In the genomic region with DNA sequence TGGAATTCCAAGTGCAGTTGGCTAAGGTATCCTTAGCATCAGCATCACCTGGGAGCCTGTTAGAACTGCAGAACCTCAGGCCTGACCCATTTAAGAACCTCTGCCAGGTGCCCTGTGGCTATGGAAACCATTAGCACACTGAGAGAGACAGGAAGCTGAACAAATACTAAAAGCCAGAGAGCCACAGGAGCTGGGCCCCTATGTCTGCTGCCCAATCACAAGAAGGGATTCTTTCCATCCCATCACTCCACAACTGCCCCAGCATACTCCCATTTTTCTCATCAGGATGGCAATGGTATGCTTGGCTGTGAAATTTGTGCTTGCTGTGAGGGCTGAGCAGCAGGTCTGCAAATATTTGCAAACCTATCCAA, we compare ENCODE assay signal across 11 mouse cellular contexts.
DNase-seq lines count a peak whose midpoint lies in the region; ATAC-seq lines count a peak whose summit lies in the region.
"Had no signal": no experiment of that assay in that cellular context is flagged by ENCODE, and none has a peak within 500 bp of the region (broad histone marks: within the 10 kb centered on the region; RNA-seq: fewer than 3 reads in every experiment).

No protein-coding gene starts in this region.

- peaks cover 11% of the 10 kb centered on the region; the same call in 1 of the 2 replicates for H3K4me1 ChIP-seq in lung, embryonic 16.5 days (replicated peaks; ENCODE audit: control insufficient read depth, insufficient read depth, low read length)
- H3K4me1 ChIP-seq in hindbrain, embryonic 14.5 days (replicated peaks; ENCODE audit: control insufficient read depth, insufficient read depth, low read length): no peaks in the 10 kb centered on the region
- 0 out of 2 replicates have a peak, but pooled peaks cover 6% of the 10 kb centered on the region for H3K4me1 ChIP-seq in midbrain, embryonic 15.5 days
- H3K4me1 ChIP-seq: liver, embryonic 15.5 days had no signal

- ATAC-seq in lung, embryonic 16.5 days (ENCODE audit: low read depth): no peak
- ATAC-seq in hindbrain, embryonic 14.5 days (ENCODE audit: low FRiP score): no peak
- no peak; the same call in 1 of the 2 replicates for ATAC-seq in midbrain, embryonic 15.5 days (replicated peaks)

- H3K36me3 ChIP-seq in lung, embryonic 16.5 days (ENCODE audit: control insufficient read depth, insufficient read depth, low read length): no peaks in the 10 kb centered on the region
- no peaks in the 10 kb centered on the region for H3K36me3 ChIP-seq in hindbrain, embryonic 14.5 days (replicated peaks; ENCODE audit: control insufficient read depth, insufficient read depth)
- no peaks in the 10 kb centered on the region for H3K36me3 ChIP-seq in midbrain, embryonic 15.5 days (replicated peaks)
- H3K36me3 ChIP-seq: heart, embryonic 12.5 days; liver, embryonic 15.5 days had no signal

- H3K27me3 ChIP-seq in lung, embryonic 16.5 days (ENCODE audit: control insufficient read depth, insufficient read depth, low read depth, low read length): peaks cover 3% of the 10 kb centered on the region; the same call in 1 of the 2 replicates
- peaks cover 40% of the 10 kb centered on the region for H3K27me3 ChIP-seq in hindbrain, embryonic 14.5 days (ENCODE audit: control insufficient read depth, insufficient read depth, low read length)
- H3K27me3 ChIP-seq in midbrain, embryonic 15.5 days (replicated peaks): peaks cover 13% of the 10 kb centered on the region; the same call in 1 of the 2 replicates

- peak overlapping the region; percentile 69 for H3K27ac ChIP-seq in lung, embryonic 16.5 days (ENCODE audit: low read length)
- H3K27ac ChIP-seq in hindbrain, embryonic 14.5 days: 0 out of 2 replicates have a peak overlapping the region, but pooled peaks have one; percentile 20
- H3K27ac ChIP-seq in midbrain, embryonic 15.5 days: peak overlapping the region; percentile 47; the same call in 1 of the 2 replicates
- H3K27ac ChIP-seq: liver, embryonic 15.5 days had no signal

- H3K4me2 ChIP-seq in lung, embryonic 16.5 days (ENCODE audit: low read depth, low read length): no peak overlapping the region
- H3K4me2 ChIP-seq in hindbrain, embryonic 14.5 days (replicated peaks): no peak overlapping the region
- H3K4me2 ChIP-seq in midbrain, embryonic 15.5 days: peak overlapping the region; percentile 24; the same call in 1 of the 2 replicates
- H3K4me2 ChIP-seq: liver, embryonic 15.5 days had no signal

- DNase-seq in cerebellum, postnatal 25 days: peak; percentile 13 to 20
- DNase-seq in cerebellum, adult 18-20 months: no peak
- DNase-seq in lung, postnatal 36 days: no peak
- DNase-seq in hindbrain, embryonic 14.5 days (ENCODE audit: low spot score): no peak
- no peak for DNase-seq in adrenal gland, adult 8-10 months
- DNase-seq in frontal cortex, postnatal 14 days (ENCODE audit: low spot score in 2 of 2): no peak
- DNase-seq: layer of hippocampus, postnatal 36 days had no signal

- H3K9me3 ChIP-seq in lung, embryonic 16.5 days (ENCODE audit: control insufficient read depth, low read length): no peaks in the 10 kb centered on the region
- no peaks in the 10 kb centered on the region for H3K9me3 ChIP-seq in hindbrain, embryonic 14.5 days (ENCODE audit: control insufficient read depth, low read length)
- no peaks in the 10 kb centered on the region for H3K9me3 ChIP-seq in midbrain, embryonic 15.5 days
- H3K9me3 ChIP-seq: heart, embryonic 12.5 days; liver, embryonic 15.5 days had no signal

- H3K4me3 ChIP-seq in lung, embryonic 16.5 days (ENCODE audit: low read length): no peak overlapping the region
- no peak overlapping the region for H3K4me3 ChIP-seq in hindbrain, embryonic 14.5 days (replicated peaks; ENCODE audit: low read length)
- H3K4me3 ChIP-seq in midbrain, embryonic 15.5 days: no peak overlapping the region
- H3K4me3 ChIP-seq: heart, embryonic 12.5 days; liver, embryonic 15.5 days had no signal

- no peak overlapping the region for H3K9ac ChIP-seq in lung, embryonic 16.5 days (ENCODE audit: low read length)
- no peak overlapping the region for H3K9ac ChIP-seq in hindbrain, embryonic 14.5 days
- H3K9ac ChIP-seq in midbrain, embryonic 15.5 days: no peak overlapping the region
- H3K9ac ChIP-seq: heart, embryonic 12.5 days; liver, embryonic 15.5 days had no signal

Comparison
In these comparisons a context has a peak if more than half of its experiments do, and no peak if none do; other contexts are left out.
1. DNase-seq: peak in cerebellum, postnatal 25 days (2 of 2); none in cerebellum, adult 18-20 months (0 of 2), lung, postnatal 36 days (single experiment), hindbrain, embryonic 14.5 days (single experiment), adrenal gland, adult 8-10 months (single experiment) and frontal cortex, postnatal 14 days (0 of 2).
2. Peak in every context shown above with its lines, with median percentiles within 50 percentile points of each other: H3K27ac ChIP-seq.